Mouse (Mus musculus): Measurements from ENCODE around the gene Rrad.
A peak's percentile ranks its signal among the peaks of the same experiment; 100 is the strongest.
"Not testable (repeated sequence)": the region's sequence is repeated elsewhere in the genome, so short reads cannot be mapped to it uniquely, and the experiment has no call there.

The Rrad gene

DNA sequence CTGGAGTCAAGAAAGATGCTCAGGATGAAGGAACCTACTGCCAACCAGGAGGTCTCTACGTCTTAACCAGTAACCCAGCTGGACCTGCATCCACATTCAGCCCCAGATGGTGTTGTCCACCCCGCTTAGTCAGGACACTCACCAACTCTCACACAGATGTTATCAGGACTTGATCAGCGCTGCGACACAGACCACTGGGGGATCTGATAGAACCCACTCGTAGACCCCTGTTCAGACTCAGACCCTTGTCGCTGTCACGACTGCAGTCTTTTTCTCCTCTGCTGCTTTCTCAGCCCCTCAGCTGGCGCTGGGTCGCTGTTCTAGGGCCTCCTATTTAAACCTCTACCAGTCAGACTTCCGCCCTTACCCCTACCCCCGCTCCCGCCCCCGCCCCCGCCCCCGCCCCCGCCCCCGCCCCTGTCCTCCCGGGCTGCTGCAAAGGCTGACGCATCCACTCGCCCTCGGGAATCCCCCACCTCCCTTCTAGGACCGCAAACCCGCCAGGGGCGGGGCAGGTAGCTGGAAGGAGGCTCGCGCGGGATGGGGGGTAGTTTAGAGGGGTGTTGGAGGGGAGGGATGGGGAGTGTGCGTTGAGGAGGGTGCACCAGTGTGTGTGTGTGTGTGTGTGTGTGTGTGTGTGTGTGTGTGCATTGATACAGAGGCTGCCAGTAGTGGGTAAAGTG, at the start of gene Rrad:
Gene Rrad (minus strand): TSS at position 347 of the 683 bp plus-strand sequence.
- peak; percentile 96 for DNase-seq (ENCODE audit: low read depth)

DNA sequence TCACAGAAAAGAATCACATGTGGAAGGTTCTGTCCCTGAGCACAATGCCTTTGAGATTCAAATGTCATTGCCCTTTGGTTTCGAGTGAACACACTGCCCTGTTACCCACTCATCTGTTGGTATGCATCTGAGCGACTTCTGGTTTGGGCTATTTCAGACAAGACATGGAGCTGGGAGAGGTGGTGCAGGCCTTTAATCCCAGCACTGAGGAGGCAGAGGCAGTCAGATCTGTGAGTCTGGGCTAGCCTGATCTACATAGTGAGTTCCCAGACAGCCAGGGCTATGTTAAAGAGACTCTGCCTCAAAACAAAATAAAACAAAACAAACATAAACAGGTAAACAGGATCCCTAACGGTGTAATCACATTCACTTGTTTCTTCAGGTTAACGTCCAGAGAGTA, 24.5 kb upstream of the Rrad start:
- DNase-seq (ENCODE audit: low read depth): no peak

DNA sequence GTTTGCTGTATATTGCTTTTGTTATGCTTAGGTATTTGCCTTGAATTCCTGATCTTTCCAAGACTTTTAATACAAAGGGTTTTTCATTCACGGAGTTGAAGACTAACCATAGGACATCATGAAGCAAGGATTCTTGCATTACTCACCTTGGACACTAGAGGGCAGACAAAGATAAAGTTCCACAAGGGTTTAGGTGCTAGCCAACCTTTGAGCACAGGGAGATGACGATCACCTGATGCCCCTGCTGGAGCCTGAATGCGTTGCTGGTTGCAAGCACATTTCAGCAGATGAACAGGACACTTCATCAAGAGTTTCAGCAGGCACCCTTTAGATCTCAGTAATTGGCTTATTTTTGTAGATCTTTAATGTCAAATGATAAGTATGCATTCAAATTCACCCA, 23.9 kb upstream of the Rrad start:
- peak; percentile 96 for DNase-seq (ENCODE audit: low read depth)

DNA sequence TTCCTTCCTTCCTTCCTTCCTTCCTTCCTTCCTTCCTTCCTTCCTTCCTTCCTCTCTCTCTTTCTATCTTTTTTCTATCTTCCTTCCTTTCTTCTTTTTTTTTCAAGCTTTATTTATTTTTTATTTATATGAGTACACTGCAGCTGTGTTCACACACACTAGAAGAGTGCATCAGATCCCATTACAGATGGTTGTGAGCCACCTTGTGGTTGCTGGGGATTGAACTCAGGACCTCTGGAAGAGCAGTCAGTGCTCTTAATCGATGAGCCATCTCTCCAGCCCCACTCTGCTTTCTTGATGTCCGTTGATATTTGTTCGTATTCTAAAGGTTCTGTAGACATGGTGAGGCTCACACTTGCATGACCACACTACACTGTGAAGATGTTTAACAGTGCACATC, 13.1 kb upstream of the Rrad start:
- DNase-seq (ENCODE audit: low read depth): not testable (repeated sequence)

DNA sequence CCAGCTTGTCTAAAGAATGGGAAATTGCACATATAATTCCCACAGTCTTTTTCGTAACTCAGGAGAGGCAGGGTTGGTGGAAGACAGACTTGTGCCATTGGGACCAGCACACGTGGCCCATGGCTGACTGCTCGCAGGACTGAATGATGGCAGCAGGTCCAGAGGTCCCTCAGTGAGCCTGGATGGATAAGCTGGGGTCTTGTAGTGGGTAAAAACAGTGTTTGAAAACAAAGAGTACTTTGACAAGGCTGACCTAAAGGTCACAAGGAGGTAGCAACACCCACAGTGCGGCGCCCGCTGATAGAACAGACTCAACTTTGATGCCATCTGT, 11.2 kb upstream of the Rrad start:
- no peak for DNase-seq (ENCODE audit: low read depth)

DNA sequence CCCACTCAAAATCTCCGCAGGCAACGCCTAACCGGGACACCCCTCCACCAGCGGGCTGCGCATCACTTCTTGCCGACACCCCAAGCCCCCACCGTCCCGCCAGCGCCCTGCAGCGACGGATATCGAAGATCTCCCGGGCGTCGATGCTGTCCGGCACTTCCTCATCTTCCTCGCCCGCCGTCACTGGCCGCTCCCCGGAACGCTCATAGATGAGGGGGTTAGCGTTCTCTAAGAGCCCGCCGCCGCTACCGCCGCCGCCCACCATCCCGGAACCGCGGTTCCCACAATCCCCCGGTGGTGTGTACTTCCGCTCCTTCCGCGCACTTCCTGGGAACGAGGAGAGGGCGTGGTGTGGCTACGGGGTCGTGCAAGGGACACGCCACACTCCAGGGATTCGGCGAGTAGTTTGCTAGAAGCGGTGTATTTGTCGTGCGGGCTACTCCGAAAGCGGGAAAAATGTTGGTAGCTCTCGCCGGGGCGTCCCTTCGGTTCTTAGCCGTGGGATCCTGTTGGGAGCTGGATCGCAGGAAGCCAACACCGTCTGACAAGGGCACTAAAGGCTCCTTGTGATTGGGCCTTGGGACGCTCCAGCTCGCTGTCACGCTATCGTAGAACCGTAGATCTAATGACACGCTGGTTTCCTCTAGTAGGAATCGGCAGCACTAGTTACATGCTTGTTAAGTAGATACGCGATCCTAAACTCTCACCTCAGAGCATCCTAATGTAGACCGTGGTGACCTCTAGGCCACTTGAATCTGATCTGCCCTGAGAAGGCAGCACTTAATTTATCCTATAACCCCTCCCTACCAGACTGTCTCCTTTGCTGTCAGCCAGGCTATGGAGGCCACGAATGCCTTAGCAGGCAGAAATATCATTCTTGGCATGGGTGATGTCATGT, 10.5 kb upstream of the Rrad start, which contains the start of gene Ciao2b:
Gene Ciao2b (minus strand): TSS at position 540 of the 898 bp plus-strand sequence.
- peak; percentile 92 for DNase-seq (ENCODE audit: low read depth)

DNA sequence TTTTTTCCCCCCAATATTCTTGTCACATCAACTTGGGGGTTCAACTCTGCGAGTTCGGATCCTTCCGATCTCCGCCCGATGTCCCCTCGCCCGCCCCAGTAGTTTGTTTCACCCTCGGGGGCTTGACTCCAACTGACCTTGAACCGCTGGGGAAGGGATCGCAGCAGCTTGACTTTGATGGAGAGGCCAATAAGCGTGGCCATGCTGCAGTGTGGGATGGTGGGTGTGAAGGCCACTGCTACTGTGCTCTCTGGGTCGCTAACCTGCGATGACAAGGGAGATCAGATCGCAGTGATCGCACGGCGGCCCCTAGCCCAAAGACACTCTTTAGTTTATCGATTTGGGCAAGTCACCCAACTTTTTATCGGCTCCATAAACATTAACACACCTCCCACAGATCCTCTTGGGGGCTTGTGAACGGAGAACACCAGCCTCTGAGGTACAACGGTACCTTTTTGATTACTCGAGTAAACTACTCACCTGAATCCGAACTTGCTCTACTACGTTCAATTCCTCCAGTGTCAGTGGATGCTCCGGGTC, 9.8 kb upstream of the Rrad start:
- no peak for DNase-seq (ENCODE audit: low read depth)

DNA sequence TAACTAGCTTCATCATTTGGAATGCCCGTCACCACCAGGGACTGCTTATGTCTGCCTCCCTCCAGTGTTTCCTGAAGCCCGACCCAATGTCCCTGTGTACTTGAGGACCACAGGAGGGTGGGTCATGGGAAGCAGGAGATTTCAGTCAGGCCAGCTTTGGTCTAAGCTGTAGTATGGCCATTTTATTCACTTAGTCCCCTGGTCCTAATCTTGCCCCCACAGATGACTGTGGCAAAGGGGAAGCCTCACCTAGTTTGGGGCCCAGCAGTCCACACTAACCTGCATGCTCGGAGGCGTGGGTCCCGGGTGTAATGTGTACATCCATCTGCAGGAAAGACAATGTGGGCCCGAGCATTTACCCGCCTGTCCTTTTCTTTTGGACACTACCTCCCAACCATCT, 9.1 kb upstream of the Rrad start:
- DNase-seq (ENCODE audit: low read depth): no peak

DNA sequence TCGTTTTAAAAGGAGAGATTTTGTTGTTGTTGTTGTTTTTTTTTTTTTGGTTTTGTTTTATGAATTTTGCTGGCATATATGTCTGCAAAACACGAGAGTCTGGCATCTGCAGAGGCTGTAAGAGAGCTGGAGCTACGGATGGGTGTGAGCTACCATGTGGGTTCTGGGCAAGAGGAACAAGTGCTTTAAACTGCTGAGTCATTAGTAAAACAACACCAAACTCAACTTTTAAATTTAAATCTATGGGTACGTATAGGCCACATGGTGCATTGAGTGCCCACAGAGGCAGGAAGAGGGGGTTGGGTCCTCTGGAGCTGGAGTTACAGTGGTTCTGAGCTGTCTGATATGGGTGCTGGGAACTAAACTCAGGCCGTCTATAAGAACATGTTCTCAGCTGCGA, 6.9 kb upstream of the Rrad start:
- no peak for DNase-seq (ENCODE audit: low read depth)

DNA sequence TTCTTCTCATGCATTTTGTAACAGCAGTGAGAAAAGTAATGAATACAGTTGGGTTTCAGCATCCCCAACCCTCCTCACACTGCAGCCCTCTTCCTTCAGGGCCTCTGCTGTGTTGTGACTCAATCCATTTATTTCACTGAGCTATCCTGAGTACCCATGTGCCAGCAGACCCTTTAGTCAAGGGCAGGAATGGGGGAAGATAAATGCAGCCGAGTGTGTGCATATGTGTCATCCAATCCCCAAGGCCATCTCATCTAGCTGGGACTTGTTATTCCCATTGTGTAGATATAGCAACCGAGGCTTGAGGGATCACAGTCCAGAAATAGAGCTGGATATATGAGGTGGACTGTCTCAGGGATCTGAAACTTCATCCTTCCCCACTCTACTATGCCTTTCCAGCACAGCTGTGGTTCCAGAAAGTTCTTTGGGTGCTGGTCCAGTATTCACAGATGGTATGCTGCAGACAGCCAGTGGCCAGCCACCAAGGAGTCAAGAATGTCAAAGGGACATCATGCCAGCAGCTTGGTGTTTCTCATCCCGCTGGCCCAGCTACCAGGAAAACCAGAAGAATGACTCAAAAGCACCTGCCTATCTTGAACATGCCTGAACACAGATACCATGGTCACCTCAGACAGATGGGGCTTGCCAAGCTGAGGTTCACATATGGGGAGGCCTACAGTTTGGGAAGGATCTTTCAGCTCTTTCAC, 4.0 kb upstream of the Rrad start:
- DNase-seq (ENCODE audit: low read depth): no peak

DNA sequence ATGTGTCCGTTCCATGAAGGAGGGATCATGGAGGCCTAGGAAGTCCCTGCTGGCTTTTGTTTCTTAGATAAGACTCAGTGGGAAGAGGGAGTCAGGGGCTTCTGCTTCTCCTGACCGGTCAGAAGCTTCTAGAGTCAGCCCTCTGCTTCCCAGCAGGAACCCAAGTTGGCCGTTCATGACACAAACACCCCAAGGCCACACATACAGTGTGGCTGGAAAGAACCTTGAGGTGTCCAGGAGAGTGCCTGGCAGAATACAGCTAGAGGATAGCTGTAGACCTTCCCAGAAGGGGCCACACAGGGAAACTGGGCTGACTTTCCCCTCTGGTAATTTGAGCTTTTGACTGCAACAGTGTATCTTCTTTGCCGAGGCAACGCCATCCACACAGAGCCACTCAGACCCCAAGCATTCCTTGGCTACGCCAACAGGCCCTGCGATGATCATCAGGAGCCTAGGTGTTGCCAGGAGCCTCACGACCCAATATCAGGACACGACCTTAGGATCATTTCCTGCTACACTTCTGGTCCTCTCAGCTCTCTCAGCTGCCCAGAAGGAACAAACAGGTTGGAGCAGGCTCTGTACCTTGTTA, 2.1 kb upstream of the Rrad start:
- DNase-seq (ENCODE audit: low read depth): no peak

DNA sequence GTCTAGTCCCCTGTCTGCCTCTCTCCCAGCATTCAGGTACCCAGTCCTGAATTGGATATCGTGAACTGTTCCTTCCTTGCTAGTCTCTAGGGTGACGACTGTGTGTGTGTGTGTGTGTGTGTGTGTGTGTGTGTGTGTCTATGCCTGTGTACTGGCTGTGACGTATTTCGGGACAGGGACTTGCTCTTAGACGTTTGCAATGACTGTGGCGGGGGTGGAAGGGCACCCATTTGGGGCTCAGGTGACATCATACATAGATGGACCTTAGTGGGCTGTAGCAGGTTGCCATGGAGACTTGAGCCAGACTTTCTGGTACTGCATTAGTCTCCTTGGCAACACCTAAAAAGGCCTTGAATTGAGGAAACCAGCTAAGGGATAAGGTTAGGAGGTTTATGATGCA, 1.4 kb upstream of the Rrad start:
- peak; percentile 64 for DNase-seq (ENCODE audit: low read depth)

DNA sequence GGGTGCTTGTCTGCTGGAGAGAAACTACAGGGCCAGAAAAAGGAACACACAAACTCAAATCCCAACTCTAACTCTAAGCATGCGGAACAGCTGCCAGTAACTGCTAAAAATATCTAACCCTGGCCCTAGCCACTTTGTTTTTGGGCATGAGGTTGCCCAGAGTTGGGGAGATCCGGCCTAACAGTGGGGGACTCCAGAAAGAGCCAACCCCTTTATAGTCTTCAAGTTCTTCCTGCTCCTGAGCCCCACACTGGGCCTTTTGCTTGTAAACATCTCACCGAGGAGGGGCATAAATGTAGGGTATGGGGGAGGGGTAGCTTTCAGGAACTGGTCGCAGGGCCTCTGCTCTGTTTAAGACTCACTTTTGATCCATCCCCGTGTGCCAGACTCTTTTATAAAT, 848 bp upstream of the Rrad start:
- peak; percentile 74 for DNase-seq (ENCODE audit: low read depth)

DNA sequence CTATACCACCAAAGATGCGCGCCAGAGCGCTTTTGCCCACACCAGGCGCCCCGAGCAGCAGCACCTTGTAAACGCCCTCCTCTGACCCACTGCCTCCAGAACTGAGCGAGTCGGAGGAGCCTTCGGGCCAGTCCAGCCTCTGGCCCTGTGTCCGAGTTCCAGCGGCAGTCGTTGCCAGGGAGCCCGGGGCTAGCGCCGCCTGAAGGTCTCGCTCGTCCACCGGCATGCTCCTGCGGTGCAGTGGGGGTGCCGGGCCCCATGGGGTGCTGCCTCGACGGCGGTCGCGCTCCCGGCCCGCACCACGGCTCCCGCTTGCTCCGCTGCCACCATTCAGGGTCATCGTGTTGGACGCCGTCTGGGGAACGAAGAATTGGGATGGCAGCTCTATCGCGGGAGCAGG, 553 bp downstream of the Rrad start:
- no peak for DNase-seq (ENCODE audit: low read depth)

DNA sequence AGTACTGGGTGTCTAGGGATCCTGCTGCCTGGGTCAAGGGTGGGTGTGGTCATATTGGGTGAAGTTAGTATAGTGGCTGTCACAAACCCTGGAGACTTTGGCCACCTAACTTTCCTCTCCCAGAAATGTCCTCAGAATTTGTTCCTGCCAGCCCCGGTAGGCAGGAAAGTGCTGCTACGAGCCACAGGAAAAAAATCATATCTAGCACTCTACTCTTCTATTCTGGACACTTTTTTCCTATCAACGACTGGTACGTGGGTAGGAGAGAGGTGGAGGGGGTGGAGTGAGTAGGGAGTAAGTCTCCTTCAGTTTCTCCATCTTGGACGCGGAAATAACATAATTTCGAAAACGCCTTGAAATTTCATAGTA, 1.0 kb downstream of the Rrad start:
- no peak for DNase-seq (ENCODE audit: low read depth)

DNA sequence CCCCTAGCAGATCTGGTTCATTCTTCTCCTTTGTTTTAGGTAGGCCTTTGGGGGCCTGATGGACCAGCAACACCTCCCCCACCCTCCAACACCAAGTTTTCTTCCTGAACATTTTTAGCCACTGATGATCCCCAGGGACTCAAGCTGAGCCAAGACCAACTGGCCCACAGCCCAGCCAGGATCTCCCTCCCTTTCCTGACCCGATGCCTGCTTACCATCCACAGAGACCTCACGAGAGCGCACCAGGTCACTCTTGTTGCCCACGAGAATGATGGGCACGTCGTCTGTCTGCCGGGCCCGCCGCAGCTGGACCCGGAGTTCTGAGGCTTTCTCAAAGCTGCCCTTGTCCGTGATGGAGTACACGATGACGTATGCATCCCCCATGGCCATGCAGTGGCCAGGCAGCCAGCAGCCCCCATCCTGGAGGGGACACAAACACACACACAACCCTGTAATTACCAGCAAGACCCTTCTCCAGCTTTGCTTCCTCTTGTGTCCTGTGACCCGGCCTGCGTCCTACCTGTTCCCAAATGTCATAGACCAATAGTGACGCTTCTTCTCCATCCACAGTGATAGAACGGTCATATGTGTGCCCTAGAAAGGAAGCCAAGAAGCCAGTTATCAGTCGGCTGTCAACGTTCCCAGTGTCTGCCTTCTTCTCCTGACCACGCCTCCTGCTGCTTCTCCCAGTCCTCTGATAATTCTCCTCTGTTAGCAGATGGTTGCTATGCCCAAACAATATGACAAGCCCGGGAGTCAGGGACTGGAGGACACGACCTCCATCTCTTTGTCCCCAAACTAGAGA, 1.6 kb downstream of the Rrad start:
- no peak for DNase-seq (ENCODE audit: low read depth)

DNA sequence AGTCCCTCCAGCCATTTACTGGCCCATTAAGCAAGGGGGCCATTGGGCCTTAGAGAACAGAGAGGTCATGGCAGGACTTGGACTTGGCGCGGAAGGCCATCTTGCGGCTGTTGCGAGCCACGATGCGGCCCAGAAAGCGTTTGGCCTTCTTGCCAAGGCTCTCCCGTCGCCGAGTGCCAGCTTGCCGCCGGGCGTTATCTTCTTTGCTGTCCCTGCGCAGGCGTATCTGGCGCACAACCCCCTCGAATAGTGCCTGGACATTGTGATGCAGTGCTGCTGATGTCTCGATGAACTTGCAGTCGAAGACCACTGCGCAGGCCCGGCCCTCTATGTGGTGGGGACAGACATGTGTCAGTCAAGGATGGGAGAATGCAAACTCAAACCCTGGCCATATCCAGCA, 2.7 kb downstream of the Rrad start:
- no peak for DNase-seq (ENCODE audit: low read depth)

DNA sequence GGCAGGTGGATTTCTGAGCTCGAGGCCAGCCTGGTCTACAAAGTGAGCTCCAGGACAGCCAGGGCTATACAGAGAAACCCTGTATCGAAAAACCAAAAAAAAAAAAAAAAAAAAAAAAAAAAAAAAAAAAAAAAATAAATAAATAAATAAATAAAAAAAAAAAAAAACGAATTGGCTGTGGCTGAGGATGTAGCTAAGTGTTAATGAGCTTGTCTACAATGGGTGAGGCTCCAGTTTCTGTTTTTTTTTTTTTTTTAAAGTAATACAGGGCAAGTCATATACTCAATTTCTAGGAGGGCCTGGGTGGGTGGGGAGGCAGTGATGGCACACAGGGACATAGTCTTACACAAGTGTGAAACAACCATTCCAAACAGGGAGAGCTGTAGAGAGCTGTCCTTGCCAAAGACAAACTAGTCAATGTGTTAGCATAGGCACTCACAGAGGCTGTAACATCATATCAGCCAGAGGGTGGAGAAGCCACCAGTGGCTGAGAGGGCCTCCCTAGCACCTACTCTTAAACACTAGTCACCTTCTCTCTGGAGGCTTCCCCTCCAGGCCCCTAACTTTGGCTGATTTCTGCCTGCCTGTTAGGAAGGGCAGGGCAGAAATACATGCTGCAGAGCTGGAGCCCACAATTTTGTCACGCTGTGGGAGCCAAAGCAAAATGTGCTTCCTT, 3.9 kb downstream of the Rrad start:
- DNase-seq (ENCODE audit: low read depth): no peak

DNA sequence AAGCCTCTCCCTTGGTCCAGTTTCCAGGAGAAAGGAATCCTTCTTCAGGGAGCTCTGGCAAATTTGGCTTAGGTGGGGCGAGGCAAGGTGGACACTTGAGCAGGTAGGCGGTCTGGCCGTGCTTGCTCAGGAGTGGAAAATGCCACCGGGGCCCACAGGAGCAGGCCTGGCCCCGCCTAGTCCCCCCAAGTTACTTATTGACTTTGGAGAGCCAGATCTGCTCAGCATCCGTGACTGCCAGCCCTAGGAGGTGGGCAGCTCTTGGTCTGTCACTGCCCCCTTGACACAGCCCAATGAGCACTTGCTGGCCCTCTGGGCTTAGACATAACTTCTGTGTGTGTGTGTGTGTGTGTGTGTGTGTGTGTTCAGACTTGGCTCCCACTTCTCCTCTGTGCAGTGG, 7.0 kb downstream of the Rrad start, which contains the start of gene Cdh16:
Gene Cdh16 (minus strand): TSS at position 236 of the 400 bp plus-strand sequence.
- no peak for DNase-seq (ENCODE audit: low read depth)

DNA sequence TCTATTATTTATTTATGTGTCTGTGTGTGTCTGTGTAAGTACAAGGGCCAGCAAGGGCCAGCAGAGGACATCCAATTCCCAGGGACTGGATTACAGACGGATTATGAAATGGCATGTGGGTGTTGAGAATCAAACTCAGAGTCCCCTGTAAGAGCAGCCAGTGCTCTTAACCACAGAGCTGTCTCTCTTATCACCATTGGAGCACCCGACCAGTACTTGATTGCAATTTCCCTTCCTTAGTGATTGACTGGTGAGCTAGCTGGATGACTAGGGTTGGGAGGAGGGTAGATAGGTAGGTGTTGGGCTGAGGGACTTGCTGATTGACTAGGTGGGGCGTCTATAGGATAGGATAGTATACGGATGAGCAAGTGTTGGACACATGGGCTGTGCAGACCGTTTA, 10.4 kb downstream of the Rrad start:
- DNase-seq (ENCODE audit: low read depth): no peak

DNA sequence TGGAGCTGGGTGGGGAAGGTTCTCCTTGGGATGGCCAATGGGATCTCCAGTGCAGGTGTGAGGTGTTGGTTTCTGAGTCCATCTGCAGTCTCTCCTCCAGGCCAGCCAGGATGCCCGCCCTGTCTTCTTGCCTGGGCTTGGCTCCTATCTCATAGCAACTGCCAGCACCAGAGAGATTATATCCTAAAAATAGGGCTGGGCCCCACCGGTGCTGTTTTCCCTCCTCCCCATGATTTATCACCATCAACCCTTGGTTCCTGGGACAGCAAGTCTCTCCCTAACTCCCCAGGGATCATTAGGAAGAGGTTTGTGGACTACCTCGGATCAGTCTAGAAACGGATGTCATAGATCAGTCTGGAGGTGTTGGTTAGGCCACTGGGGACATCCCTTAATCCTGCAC, 18.0 kb downstream of the Rrad start:
- no peak for DNase-seq (ENCODE audit: low read depth)
